Mouse (Mus musculus) gastrocnemius, postnatal 36 days (tissue): Measurements from ENCODE around the gene Misp. TPM values are rescaled to one million over a fixed set of nuclear protein-coding genes. Genes with fewer than 3 reads are reported as not detected.

Source experiments
- DNase-seq, 2 experiments: peaks; one replicate each; pipeline ENCODE4 v3.0.0; 2022
- intact Hi-C: fragments of 180-260 bp; cut with DNase I; formaldehyde crosslinking; loops from one replicate; pipeline ENCODE4 v1.15.1; 2025
- total RNA-seq, 2 experiments: library from RNA; stranded (reverse); gene quantifications; 2 replicates each; pipeline ENCODE4 v1.2.3; 2021

The Misp gene
- total RNA-seq, 2 experiments from 2014 or later: not detected

DNA sequence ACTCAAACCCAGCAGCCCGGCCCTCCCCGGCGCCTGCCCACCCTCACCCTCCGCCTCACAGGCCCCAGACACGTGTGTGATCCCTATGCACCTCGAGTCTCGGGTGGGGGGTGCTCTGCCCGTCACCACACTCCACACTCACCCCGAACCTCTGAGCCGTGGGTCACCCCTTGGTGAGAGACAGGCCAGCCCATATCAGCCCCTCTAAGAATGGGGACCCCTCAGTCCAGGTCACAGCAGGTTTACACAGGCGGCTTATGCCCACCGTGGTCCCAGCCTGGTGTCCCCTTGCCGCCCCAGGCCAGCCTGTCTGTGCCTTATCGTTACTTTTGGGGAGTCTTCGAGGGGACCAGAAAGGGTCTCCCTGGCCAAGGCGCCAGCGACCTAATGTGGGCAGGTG, 1.2 kb upstream of the Misp start:
- intact Hi-C loops: no loop called here
- DNase-seq: no peak

DNA sequence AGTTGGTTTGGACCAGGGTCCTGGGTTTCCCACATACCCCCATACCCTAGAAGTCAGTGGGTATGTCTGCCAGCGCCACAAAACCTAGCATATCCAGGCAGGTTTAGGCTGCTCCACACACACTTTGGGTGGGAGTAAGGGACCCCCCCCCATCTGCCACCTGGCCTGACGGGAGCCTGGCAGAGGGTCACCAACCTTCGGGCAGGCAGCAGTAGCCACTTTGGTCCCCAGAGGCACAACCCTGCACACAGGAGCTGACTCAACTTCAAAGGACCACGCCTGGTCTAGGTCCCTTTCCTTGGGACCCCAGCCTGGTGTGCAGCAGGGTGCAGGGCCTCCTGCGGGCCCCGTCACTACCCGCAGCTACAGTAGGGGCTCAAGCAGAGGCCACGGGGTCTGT, 512 bp upstream of the Misp start:
- intact Hi-C loops: no loop called here
- DNase-seq: no peak

DNA sequence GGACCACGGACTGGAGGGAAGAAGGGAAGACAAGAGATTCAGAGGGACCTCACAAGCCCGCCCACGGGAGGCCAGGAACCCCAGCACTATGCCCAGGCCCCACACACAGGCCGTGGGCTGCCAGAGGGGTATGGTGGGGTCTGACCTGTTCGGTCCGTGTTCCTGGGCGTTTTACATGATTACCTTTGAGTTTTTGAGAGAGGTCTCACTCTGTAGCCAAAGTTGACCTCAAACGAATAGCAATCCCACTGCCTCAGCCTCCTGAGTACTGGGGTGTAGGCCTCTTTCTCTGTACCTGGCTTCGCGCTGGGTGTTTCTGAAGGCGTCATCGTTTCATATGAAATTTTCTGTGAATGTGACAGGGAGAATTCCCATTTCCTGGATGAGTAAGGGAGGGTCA, 942 bp downstream of the Misp start:
- intact Hi-C loops: no loop called here
- DNase-seq: no peak

DNA sequence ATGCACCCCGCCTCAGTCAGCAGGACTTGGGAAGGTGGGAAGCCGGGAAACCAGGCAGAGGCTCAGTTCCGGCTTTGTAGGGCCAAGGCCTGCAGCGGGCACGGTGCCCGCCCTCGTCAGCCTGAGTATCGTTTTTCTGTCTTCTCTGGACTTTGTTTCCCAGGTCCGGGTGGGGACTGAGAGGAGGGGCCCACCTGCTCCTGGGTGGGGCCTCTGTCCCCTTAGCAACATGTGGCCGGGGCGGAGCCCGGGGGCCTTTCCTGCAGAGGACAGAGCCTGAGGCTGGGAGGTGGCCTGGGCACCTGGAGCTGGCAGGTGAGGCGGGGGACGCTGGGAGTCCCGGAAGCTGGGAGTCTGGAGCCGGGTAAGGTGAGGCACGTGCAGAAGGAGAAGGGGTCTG, 1.6 kb downstream of the Misp start:
- intact Hi-C loops: no loop called here
- no peak for DNase-seq

DNA sequence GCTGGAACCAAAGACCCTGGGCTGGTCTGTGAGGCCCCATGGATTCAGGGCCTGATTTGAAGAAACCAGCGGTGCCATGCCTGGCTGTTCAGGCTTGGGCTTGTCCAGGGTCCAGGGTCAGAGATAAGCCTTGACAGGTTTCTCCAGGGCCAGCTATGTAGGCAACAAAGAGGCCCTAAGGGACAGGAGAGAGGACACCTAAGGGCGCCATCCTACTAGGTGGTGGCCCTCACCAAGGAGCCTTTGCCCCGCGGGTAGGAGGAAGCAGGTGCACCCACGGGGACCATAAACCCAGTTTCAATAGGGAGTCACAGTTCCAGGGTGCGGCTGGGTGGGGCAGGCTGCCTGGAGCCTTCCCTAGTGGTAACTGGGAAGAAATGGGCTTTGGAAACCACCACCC, 2.2 kb downstream of the Misp start:
- intact Hi-C loops: no loop called here
- no peak for DNase-seq

DNA sequence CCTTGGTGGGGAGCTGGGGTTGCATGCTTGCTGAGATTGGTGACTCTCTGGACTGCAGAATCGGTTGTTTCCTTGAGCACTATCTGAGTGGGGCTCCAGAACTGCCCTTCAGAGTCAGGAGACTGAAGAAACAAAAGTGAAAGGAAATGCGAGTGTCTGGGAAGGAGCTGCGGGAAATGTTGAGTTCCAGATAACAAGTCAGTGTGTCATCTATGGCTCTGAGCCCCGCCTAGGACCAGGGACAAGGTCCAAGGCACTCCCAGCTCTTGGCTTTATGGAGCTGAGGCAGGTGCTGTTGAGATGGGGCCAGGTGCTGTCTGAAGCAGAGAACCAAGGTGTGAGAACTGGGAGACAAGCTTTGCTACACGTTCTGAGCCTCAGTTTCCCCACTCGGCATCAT, 3.6 kb downstream of the Misp start:
- intact Hi-C loops: no loop called here
- DNase-seq: no peak

DNA sequence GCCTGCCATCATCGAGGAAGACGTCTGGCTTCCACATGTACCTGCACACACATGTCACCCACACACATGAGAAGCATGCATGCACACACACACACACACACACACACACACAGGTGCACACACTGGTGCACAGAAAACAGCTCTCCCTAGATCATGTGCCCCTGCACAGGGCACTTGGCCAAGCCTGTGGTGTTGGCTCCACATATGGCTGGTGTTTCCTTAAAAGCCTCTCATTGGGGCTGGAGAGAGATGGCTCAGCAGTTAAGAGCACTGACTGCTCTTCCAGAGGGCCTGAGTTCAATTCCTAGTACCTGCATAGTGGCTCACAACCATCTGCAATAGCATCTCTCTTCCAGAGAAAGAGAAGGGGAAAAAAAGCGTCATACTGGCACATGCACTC, 10.8 kb downstream of the Misp start:
- DNase-seq: no peak
- intact Hi-C loops: loop anchor here (5.0 kb wide), 1 partner anchor 51 kb away; no protein-coding TSS in a partner anchor

DNA sequence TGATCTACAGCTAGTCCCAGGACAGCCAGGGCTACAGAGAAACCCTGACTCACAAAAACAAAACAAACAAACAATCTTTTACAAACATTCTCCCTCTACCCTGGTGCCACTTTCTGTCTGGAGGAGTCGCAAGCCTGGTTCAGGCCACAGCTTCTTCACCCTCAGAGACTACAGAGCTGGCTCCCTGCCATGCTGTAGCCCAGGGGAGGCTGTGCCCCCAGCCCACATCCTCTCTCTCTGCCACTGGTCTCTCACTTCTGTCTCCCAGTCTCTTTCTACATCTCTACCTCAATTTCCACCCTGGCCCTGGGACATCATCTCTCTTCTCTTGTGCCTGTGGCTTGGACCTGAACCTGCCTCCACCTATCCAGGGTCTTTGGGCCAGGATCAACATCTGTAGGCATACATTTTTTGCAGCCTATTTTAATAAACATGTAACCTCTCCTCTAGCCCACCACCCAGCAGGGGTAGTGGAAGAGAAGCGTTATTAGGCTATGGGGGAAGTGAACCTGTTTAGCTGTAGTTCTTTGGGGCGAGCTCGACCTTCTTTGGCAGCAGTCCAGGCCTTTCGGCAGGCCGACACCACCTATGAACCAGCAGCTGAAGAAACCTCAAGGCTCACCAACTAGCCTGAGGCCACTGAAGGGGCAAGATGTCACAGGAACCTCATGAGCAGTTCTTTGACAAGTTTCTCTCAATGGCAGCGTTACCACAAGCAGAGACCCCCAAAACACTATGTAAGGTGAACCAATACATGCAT, 11.4 kb downstream of the Misp start:
- intact Hi-C loops: loop anchor here (5.0 kb wide), 1 partner anchor 50 kb away; no protein-coding TSS in a partner anchor
- DNase-seq: no peak

DNA sequence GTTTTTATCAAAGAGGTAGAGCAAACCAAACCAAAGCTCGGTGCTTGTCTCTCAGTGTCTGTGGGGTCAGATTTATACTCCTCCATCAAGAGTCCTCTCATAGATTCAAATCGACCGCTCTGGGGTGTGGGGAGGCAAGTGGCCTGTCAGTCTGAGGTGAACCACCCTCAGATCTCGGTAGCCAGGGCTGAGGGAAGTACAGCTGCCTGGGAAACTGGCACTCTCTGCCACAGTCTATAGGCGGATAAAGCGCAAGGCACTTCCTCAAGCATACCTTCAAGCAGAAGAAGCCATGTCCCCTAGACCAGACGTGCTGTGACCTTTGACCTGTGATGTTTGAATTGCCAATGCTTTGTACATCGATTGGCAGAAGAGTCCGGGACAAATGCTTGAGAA, 12.0 kb downstream of the Misp start:
- no peak for DNase-seq
- intact Hi-C loops: loop anchor here (5.0 kb wide), 1 partner anchor 50 kb away; no protein-coding TSS in a partner anchor

DNA sequence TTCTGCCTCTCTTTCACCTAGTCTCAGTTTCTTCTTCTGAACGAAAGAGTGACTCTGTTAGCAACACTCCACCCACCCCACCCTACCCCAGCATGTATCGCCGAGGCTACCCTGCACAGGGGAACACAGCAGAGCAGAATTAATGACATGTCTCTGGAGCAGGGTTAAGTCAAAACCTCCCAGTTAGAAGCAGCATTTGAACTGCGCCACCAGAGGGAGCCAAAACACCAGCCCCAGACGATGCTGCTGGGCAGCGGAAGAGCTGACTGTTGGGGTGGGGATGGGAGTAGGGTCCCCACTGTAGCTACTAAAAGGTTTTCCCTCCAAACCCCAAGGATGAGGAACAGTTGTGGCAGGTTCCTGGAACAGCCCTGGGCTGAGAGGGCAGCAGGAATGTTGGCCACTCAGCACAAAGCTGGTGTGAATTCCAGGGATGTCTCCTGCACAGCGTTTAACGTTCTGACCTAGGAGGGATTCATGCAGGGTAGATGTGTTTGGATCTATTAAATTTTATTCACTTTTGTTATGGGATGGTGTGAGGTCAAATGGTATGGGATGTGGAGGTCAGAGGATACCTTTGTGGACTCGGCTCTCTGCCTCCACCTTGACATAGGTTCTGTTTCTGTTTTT, 14.1 kb downstream of the Misp start:
- intact Hi-C loops: loop anchor here (1.0 to 5.0 kb wide), 3 partner anchors 47 to 117 kb away; no protein-coding TSS in a partner anchor
- peak in 1 of 2 experiments; percentile 60 for DNase-seq

DNA sequence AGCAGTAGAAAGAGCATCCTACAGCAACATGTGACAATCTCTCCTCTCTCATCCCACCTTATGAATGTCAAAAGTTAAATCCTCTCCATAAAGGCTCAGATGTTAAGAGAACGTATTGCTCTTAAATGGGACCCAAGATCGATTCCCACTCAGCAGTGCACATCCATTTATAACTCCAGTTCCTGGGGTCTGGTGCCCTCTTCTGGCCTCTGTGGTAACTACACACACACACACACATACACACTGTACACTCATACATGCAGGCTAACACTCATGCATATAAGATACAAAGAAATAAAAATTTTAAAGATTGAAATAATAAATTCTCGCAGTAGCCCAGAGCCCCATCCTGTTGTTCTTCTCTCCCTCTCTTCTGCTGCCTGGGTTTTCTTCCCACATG, 16.1 kb downstream of the Misp start:
- DNase-seq: no peak
- intact Hi-C loops: loop anchor here (5.0 kb wide), 1 partner anchor 115 kb away; no protein-coding TSS in a partner anchor

DNA sequence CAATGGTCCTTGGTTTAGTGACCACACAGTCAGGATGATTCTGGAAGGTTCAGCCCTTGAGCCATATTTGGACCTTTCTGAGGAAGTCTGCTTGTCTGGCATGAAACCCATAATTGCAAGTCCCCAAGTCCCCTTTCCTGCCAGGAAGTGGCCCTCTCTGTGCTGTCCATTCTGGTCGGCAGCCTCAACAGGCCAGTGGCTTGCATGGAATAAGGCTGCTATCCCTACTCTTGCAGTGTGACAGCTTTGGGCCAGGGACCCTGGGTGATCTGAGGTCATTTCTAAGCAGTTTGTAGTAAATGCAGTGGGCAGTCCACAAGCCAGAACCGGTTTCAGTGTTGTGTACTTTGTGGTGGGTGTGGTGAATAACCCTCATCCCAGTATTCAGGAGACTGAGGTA, 17.4 kb downstream of the Misp start:
- DNase-seq: no peak
- intact Hi-C loops: loop anchor here (5.0 kb wide), 1 partner anchor 114 kb away; no protein-coding TSS in a partner anchor

DNA sequence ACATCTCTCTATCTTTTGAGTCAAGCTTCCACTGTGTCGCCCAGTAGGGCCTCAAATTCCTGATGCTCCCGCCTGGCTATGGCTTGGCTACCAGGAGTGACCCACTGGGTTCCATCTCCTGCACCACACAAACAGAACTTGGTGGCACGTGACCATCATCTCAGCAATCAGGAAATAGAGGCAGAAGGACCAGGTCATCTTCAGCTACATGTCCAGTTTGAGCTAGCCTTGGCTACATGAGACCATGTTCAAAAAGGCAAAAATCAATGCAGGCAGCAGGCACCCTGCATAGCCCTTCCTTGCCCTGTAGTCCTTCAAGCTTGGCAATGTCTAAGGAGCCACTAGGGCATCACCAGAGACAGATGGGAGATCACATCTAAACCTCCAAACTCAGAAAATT, 19.3 kb downstream of the Misp start:
- intact Hi-C loops: no loop called here

DNA sequence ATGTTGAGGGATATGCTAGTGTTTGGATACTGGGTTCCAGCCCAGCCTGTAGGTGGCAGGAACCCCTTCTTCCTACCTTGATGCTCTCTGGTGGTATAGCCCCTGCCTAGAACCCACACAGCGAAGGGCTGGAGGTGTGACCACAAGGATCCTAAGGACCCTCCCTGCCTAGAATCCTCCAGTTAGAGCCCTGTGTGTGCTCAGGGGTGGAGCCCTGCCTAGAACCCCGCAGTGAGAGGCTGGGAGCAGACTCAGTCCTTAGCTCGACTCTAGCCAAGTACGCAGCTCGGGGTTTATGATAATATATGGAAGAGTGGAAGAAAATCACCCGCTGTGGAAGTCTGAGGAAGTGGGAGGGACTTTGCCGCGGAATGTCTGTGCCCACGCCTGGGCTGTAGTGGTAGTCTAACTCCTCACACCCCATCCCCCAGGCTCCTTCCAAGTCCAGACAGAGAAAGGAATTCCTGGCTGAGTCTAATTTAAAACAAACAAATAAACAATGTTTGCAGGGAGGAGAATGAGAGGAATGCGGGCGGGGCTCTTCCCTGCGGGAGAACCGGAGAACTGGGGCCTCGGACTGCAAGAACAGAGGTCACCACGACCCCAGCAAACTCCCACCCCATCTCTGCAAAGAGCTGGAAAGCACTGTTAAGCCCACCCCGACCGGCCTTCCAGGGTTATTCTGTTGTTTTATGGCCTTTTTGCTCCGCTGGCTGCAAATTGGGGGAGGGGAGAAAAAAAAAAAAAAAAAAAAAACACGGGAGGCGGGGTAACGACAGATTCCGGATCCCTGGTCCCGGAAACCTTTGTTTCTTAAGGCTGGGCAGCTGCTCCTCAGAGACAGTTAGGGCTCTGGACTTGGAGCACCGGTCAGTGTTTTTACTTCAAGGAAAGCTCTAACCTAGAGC, 20.1 kb downstream of the Misp start:
- peak in 1 of 2 experiments; percentile 44 for DNase-seq
- intact Hi-C loops: no loop called here

More for the DNA sequence above, 19.3 kb downstream of the Misp start:
- DNase-seq: no peak

DNA sequence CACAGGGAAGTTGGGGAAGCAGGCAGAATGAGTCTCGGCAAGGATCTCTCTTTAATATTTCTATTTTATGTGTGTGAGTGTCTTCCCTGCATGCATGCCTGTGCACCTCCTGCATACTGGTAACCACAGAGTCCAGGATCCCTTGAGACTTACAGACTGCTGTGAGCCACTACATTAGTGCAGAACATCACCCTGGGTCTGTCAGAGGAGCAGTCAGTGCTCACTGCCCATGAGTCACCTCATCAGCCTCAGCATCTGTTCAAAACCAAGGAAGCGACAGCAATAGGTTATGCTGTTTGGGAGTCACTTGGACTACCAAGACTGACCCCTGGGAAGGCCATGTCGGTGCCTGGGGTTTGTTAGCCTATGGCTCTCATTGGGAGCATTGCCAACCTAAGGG, 21.5 kb downstream of the Misp start:
- intact Hi-C loops: no loop called here
- no peak for DNase-seq

DNA sequence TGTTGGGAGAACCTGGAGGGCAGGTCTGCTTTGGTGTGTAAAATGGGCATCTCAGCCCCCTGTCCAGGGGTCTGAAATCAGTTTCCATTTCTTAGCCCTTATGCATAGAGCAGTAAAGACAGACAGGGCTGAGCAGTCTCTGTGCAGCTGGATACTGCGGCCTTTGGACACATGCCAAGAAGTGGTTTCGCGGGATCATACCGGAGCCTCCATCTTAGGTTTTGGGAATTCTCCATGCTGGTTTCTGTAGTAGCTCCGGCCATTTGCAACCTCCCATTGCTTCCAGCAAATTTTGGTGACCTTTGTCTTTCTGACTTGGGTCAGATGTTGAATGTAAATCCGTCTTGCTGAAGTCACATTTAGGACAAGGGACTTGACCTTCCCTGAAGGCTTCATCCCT, 22.7 kb downstream of the Misp start:
- intact Hi-C loops: no loop called here
- no peak for DNase-seq

DNA sequence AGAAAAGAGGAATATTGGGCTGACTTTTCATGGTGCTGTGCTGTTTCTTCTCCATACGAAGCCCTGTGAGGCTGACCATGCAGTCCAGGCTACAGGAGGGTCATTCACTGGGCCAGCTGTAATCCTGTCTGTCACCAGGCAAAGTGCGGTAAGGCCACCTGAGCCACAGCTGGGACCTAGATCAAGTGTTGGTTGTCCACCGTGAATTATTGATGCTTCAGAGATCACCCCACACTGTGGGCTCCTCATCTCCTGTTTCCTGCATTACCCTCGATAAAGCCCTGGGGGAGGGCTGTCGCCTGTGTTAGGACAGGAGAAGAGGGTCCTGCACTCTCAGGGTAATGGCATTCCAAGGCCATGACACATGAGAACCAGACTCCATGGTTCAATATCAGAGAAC, 25.8 kb downstream of the Misp start:
- no peak for DNase-seq
- intact Hi-C loops: no loop called here

DNA sequence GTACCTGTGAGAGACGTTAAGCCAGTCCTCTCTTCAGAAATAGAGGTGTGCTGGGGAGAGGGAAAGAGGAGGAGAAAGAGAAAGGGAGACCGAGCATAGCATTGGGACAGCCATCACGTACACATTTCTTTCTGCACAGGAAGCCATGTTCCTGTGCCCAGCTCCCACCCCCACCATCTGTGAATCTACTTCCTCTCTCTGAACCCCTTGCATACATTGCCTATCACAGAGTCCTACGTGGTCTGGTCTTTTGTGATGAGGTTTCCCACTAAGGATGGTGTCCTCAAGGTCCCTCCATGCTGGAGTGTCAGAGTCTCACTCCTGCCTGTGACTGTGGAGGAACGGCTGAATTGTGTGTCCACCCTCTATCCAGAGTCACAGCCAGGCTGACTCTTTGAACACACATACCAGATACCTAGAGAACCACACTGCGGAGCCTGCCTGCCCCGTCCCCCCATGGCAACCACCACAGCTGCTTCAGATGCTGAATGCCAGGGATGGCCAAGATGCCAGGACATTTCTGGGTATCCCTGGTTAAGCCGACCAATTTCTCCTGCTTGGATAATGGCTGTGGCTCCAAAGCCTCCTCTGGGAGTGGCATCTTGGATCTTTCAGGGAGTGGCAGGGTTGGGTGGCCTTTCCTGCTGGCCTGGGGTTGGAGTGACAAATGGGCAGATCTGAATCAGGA, 29.3 kb downstream of the Misp start:
- intact Hi-C loops: no loop called here
- DNase-seq: no peak

DNA sequence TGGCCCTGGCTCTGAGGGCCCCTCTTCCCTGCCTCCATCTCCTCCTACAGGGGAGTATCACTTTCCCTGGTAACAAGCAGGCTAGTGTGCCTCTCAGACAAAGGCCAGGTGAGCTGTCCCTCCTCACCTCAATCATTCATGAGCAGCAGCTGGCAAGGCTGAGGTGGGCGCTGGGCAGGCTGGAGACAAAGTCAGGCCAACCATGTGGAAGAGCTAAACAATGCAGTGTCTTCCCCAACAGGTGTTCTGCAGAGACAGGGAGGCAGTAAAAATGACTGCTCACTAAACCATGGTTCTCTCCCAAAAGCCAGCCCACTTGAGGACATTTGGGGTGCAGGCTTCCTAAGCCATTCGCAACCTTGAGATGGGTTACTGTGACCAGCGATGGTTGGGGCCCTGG, 30.9 kb downstream of the Misp start:
- intact Hi-C loops: no loop called here
- DNase-seq: no peak

DNA sequence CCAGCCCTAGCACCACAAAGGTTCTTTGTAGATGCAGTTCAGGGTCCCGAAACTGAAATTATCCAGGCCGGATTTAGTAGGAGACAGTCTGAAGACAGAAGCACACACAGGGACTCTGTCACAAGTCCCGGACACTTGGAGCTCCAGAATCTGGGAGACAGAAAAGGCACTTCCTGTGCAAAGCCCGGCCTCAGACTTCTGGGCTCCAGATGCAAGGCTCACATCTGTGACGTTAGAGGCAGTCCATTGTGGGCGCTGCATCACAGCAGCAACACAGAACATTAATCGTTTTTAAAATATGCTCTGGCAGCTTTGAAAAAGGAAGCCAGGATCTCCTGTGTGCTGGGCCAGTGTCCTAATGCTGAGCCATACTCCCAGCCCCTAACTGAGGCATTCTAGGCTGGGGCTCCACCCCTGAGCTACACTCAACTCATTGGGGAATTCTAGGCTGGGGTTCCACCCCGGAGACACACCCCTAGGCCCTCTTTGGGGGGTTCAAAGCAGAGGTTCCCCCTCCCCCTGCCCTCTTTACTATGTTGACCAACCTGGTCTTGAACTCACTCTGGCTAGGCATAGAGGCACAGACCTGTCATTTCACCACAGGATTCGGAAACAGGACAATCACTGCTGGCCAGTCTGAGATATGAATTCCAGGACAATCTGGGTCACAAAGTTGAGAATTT, 31.5 kb downstream of the Misp start:
- intact Hi-C loops: no loop called here
- no peak for DNase-seq
